Mouse (Mus musculus) liver, embryonic 12.5 days (tissue): ENCODE measurements around the gene Gm10750. TPM values are rescaled to one million over a fixed set of nuclear protein-coding genes. Genes with fewer than 3 reads are reported as not detected.
"Not testable (repeated sequence)": the region's sequence is repeated elsewhere in the genome, so short reads cannot be mapped to it uniquely, and the experiment has no call there.

Experiments used
- ATAC-seq: fragments of 200-750 bp; cut with Nextera tagmentation; 2 replicates; pipeline ENCODE4 v1.8.0; 2017; ENCODE audit warnings: moderate number of reproducible peaks, mild to moderate bottlenecking, moderate library complexity
- H3K27ac ChIP-seq: fragments of 300-500 bp; sonication (generic); 2 replicates; pipeline ENCODE4 v1.5.1; 2016; ENCODE audit warnings: mild to moderate bottlenecking
- H3K27me3 ChIP-seq: fragments of 300-500 bp; sonication (generic); replicated peaks from 2 replicates; pipeline ENCODE4 v1.6.1; 2016; ENCODE audit warnings: mild to moderate bottlenecking, moderate library complexity
- H3K36me3 ChIP-seq: fragments of 300-500 bp; sonication (generic); 2 replicates; pipeline ENCODE4 v1.6.1; 2016; ENCODE audit warnings: mild to moderate bottlenecking, moderate library complexity
- H3K4me1 ChIP-seq: fragments of 300-500 bp; sonication (generic); 2 replicates; pipeline ENCODE4 v1.6.1; 2016
- H3K4me2 ChIP-seq: fragments of 300-500 bp; sonication (generic); 2 replicates; pipeline ENCODE4 v1.6.1; 2016; ENCODE audit warnings: mild to moderate bottlenecking, moderate library complexity
- H3K4me3 ChIP-seq: fragments of 300-500 bp; sonication (generic); 2 replicates; pipeline ENCODE4 v1.5.1; 2016; ENCODE audit warnings: mild to moderate bottlenecking, moderate library complexity
- H3K9ac ChIP-seq: fragments of 300-500 bp; sonication (generic); 2 replicates; pipeline ENCODE4 v1.6.1; 2016; ENCODE audit warnings: mild to moderate bottlenecking, moderate library complexity
- H3K9me3 ChIP-seq: fragments of 300-500 bp; sonication (generic); replicated peaks from 2 replicates; pipeline ENCODE4 v1.6.1; 2016; ENCODE audit warnings: mild to moderate bottlenecking, moderate library complexity
- WGBS: fragments of 180-500 bp; shearing (Covaris S2); methylation state at CpG from one replicate; pipeline ENCODE4 v1.1.7; 2016; ENCODE audit not compliant: insufficient replicate concordance; 5-methylcytosine and 5-hydroxymethylcytosine counted together
- polyA plus RNA-seq: library from polyadenylated mRNA; unstranded; fragments of >200 nt; fragmentation: Nextera tagmentation; extraction: Ambion mirVana; gene quantifications from 2 replicates; pipeline ENCODE4 v1.2.1, GENCODE M21; 2016

Gm10750 gene
- polyA plus RNA-seq: not detected in 2 replicates

GRCm38 (mm10) chr2:149017137-149017536, at the start of gene Gm10750:
Gene Gm10750, minus strand, starts transcription at chr2:149017237.
- H3K27ac ChIP-seq, H3K9ac ChIP-seq, ATAC-seq, H3K27me3 ChIP-seq, H3K36me3 ChIP-seq, H3K4me1 ChIP-seq, H3K9me3 ChIP-seq, H3K4me3 ChIP-seq, H3K4me2 ChIP-seq: not testable (repeated sequence)
- 56% methylated on average over 5 of the region's 5 CpGs for WGBS

- WGBS: 47% methylated on average over 2 of the region's 2 CpGs
- no peaks in the 10 kb centered on the region for H3K9me3 ChIP-seq
Observed at GRCm38 (mm10) chr2:149004826-149005225, 12.2 kb downstream of the Gm10750 start.

GRCm38 (mm10) chr2:149003151-149003550, 13.9 kb downstream of the Gm10750 start, which contains the start of gene Gm1330:
Gene Gm1330, minus strand, starts transcription at chr2:149003251.
- no peaks in the 10 kb centered on the region for H3K36me3 ChIP-seq
- H3K9ac ChIP-seq: no peak within 1 kb of the TSS
- no peaks in the 10 kb centered on the region for H3K4me1 ChIP-seq
- H3K9me3 ChIP-seq: no peaks in the 10 kb centered on the region
- no peak within 1 kb of the TSS for H3K27ac ChIP-seq
- H3K27me3 ChIP-seq: no peaks in the 10 kb centered on the region
- no peak for ATAC-seq
- H3K4me3 ChIP-seq: no peak within 1 kb of the TSS
- H3K4me2 ChIP-seq: no peak within 1 kb of the TSS

More at GRCm38 (mm10) chr2:149004826-149005225, 12.2 kb downstream of the Gm10750 start:
- no peak overlapping the region for H3K4me2 ChIP-seq
- no peaks in the 10 kb centered on the region for H3K36me3 ChIP-seq
- H3K27me3 ChIP-seq: no peaks in the 10 kb centered on the region
- no peak for ATAC-seq
- H3K27ac ChIP-seq: no peak overlapping the region
- no peaks in the 10 kb centered on the region for H3K4me1 ChIP-seq
- no peak overlapping the region for H3K4me3 ChIP-seq
- no peak overlapping the region for H3K9ac ChIP-seq

- Histone ChIP-seq H3K9me3 (no peaks in the 10 kb centered on the region), H3K36me3 (no peaks in the 10 kb centered on the region), H3K27me3 (no peaks in the 10 kb centered on the region), H3K27ac (no peak overlapping the region), H3K4me2 (no peak overlapping the region), H3K4me1 (no peaks in the 10 kb centered on the region), H3K4me3 (no peak overlapping the region), H3K9ac (no peak overlapping the region)
- no peak for ATAC-seq
- 67% methylated on average over 2 of the region's 2 CpGs for WGBS
Observed at GRCm38 (mm10) chr2:148995133-148995532, 21.9 kb downstream of the Gm10750 start.

Other genes starting within 250 kb of the Gm10750 start
- gene Cst11, start 245.7 kb downstream of the Gm10750 start, polyA plus RNA-seq: not detected in 2 replicates
- gene 8030411F24Rik, start 235.2 kb downstream of the Gm10750 start, polyA plus RNA-seq: not detected in 2 replicates
- gene Cst12, start 227.9 kb downstream of the Gm10750 start, polyA plus RNA-seq: not detected in 2 replicates
- gene Cst8, start 218.5 kb downstream of the Gm10750 start, polyA plus RNA-seq: not detected in 2 replicates
- not detected in 2 replicates for gene Cst13, start 197.2 kb downstream of the Gm10750 start, polyA plus RNA-seq
- 0.31 TPM in 1 of 2 replicates, not detected in the other for gene Cst9, start 182.1 kb downstream of the Gm10750 start, polyA plus RNA-seq
- gene 9230104L09Rik, start 152.2 kb downstream of the Gm10750 start, polyA plus RNA-seq: not detected in 2 replicates
- 140 and 142 TPM in 2 replicates for gene Cst3, start 141.5 kb downstream of the Gm10750 start, polyA plus RNA-seq
- not detected in 2 replicates for gene Gm1330, start 14.0 kb downstream of the Gm10750 start, polyA plus RNA-seq